Mouse (Mus musculus): ENCODE results near the gene Camkk1. TPM values are rescaled to one million over a fixed set of nuclear protein-coding genes. Genes with fewer than 3 reads are reported as not detected.

The Camkk1 gene
- polyA plus RNA-seq, 1 experiment from 2014 or later, result 13.3 TPM

Other genes starting within 250 kb of the Camkk1 start
- 5.7 and 6.3 TPM in 2 replicates for gene Cyb5d2, start 222.9 kb upstream of the Camkk1 start, polyA plus RNA-seq (2016; fragmentation: Nextera tagmentation; extraction: Ambion mirVana)
- 13.5 and 14.3 TPM in 2 replicates for gene Zzef1, start 222.8 kb upstream of the Camkk1 start, polyA plus RNA-seq (2016; fragmentation: Nextera tagmentation; extraction: Ambion mirVana)
- gene Atp2a3, start 57.8 kb upstream of the Camkk1 start, polyA plus RNA-seq (2016; fragmentation: Nextera tagmentation; extraction: Ambion mirVana), result 2.2 and 2.4 TPM in 2 replicates
- 0.81 and 1.2 TPM in 2 replicates for gene P2rx1, start 19.9 kb upstream of the Camkk1 start, polyA plus RNA-seq (2016; fragmentation: Nextera tagmentation; extraction: Ambion mirVana)
- gene Ncbp3, start 28.8 kb downstream of the Camkk1 start, polyA plus RNA-seq (2016; fragmentation: Nextera tagmentation; extraction: Ambion mirVana), result 13.4 and 13.5 TPM in 2 replicates
- gene Itgae, start 71.6 kb downstream of the Camkk1 start, polyA plus RNA-seq (2016; fragmentation: Nextera tagmentation; extraction: Ambion mirVana), result 0.30 and 0.35 TPM in 2 replicates
- gene Haspin, start 119.3 kb downstream of the Camkk1 start, polyA plus RNA-seq (2016; fragmentation: Nextera tagmentation; extraction: Ambion mirVana), result 10.6 and 12.4 TPM in 2 replicates
- gene P2rx5, start 141.4 kb downstream of the Camkk1 start, polyA plus RNA-seq (2016; fragmentation: Nextera tagmentation; extraction: Ambion mirVana), result 0.31 and 0.43 TPM in 2 replicates
- 110 and 111 TPM in 2 replicates for gene Emc6, start 158.0 kb downstream of the Camkk1 start, polyA plus RNA-seq (2016; fragmentation: Nextera tagmentation; extraction: Ambion mirVana)
- gene Tax1bp3, start 158.1 kb downstream of the Camkk1 start, polyA plus RNA-seq (2016; fragmentation: Nextera tagmentation; extraction: Ambion mirVana), result 204 and 205 TPM in 2 replicates
- gene Ctns, start 180.0 kb downstream of the Camkk1 start, polyA plus RNA-seq (2016; fragmentation: Nextera tagmentation; extraction: Ambion mirVana), result 25.5 and 25.6 TPM in 2 replicates
- 2.4 TPM in 2 replicates for gene Shpk, start 180.5 kb downstream of the Camkk1 start, polyA plus RNA-seq (2016; fragmentation: Nextera tagmentation; extraction: Ambion mirVana)
- gene Trpv1, start 215.3 kb downstream of the Camkk1 start, polyA plus RNA-seq (2016; fragmentation: Nextera tagmentation; extraction: Ambion mirVana), result 0.14 TPM in 1 of 2 replicates, not detected in the other
- gene Trpv3, start 248.4 kb downstream of the Camkk1 start, polyA plus RNA-seq (2016; fragmentation: Nextera tagmentation; extraction: Ambion mirVana), result 0.04 TPM in 1 of 2 replicates, not detected in the other

All from hindbrain, embryonic 12.5 days (tissue).